Mouse (Mus musculus) ES-Bruce4 (cell line): Measurements from ENCODE around the gene Cryzl1. TPM values are rescaled to one million over a fixed set of nuclear protein-coding genes. Genes with fewer than 3 reads are reported as not detected.
A peak's percentile ranks its signal among the peaks of the same experiment; 100 is the strongest.

Experiments used
- H3K27ac ChIP-seq: 2 replicates; pipeline ENCODE4 v1.5.1; 2012; ENCODE audit warnings: low read length, inconsistent platforms; ENCODE audit not compliant: insufficient read depth
- H3K27me3 ChIP-seq: 2 replicates; pipeline ENCODE4 v1.6.1; 2012; ENCODE audit warnings: mild to moderate bottlenecking, low read length, inconsistent platforms; ENCODE audit not compliant: control insufficient read depth, poor library complexity, insufficient read depth, severe bottlenecking
- H3K36me3 ChIP-seq: 2 replicates; pipeline ENCODE4 v1.6.1; 2012; ENCODE audit warnings: inconsistent platforms, mild to moderate bottlenecking, low read length, moderate library complexity; ENCODE audit not compliant: control insufficient read depth, poor library complexity, insufficient read depth, severe bottlenecking
- H3K4me1 ChIP-seq: one replicate; pipeline ENCODE4 v1.8.1; 2011; ENCODE audit warnings: low read length; ENCODE audit not compliant: control insufficient read depth, insufficient read depth
- H3K4me3 ChIP-seq: 2 replicates; pipeline ENCODE4 v1.5.1; 2011; ENCODE audit warnings: low read depth, mild to moderate bottlenecking, low read length
- H3K9ac ChIP-seq: 2 replicates; pipeline ENCODE4 v1.6.1; 2012; ENCODE audit warnings: low read depth, mild to moderate bottlenecking, inconsistent platforms; ENCODE audit not compliant: poor library complexity, severe bottlenecking
- H3K9me3 ChIP-seq: replicated peaks from 2 replicates; pipeline ENCODE4 v1.6.1; 2012; ENCODE audit warnings: mild to moderate bottlenecking, low read length, inconsistent platforms; ENCODE audit not compliant: control insufficient read depth, poor library complexity, insufficient read depth, severe bottlenecking
- CTCF ChIP-seq: IDR thresholded peaks from one replicate; pipeline ENCODE4 v1.8.1; 2011; ENCODE audit warnings: low read depth, low read length
- EP300 ChIP-seq: IDR thresholded peaks from 2 replicates; pipeline ENCODE4 v1.6.1; 2011; ENCODE audit warnings: low read depth, low read length; ENCODE audit not compliant: insufficient read depth
- POLR2A ChIP-seq: IDR thresholded peaks from one replicate; pipeline ENCODE4 v1.8.1; 2011; ENCODE audit warnings: low read length; ENCODE audit not compliant: insufficient read depth
- polyA plus RNA-seq: library from polyadenylated mRNA; stranded (reverse); fragments of >200 nt; gene quantifications from 2 replicates; pipeline ENCODE4 v1.2.4, GENCODE M21; 2011; ENCODE audit warnings: low read depth; ENCODE audit not compliant: missing spikeins, insufficient read depth, insufficient read length

Cryzl1 gene
- polyA plus RNA-seq, 1 experiment = 60.0 TPM

DNA sequence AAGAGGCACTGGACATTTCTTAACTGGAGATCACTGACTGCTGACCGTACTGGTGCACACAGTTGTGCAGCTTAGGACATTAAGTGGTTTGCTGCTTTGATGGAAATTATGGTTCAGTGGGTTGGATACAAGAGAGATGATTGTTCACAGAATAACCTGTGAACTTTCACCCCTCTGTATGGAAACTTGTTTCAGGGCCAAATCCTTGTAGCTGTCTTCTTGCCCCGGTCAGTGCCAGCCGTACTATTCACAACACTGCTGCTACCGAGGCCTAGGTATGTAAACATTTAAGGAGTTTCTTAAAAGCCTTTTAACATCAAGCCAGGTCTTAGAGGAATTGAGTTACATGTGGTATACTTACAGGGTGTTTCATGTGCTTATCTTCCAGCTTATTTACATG lies 54.3 kb downstream of the Cryzl1 start:
- H3K27ac ChIP-seq = no peak overlapping the region
- no peaks in the 10 kb centered on the region for H3K27me3 ChIP-seq
- H3K9me3 ChIP-seq = no peaks in the 10 kb centered on the region
- no peaks in the 10 kb centered on the region for H3K4me1 ChIP-seq
- H3K36me3 ChIP-seq = peaks cover 85% of the 10 kb centered on the region
- no peak overlapping the region for H3K4me3 ChIP-seq
- H3K9ac ChIP-seq = no peak overlapping the region
- no peak for TF ChIP-seq POLR2A
- TF ChIP-seq EP300 = no peak
- no peak for TF ChIP-seq CTCF

DNA sequence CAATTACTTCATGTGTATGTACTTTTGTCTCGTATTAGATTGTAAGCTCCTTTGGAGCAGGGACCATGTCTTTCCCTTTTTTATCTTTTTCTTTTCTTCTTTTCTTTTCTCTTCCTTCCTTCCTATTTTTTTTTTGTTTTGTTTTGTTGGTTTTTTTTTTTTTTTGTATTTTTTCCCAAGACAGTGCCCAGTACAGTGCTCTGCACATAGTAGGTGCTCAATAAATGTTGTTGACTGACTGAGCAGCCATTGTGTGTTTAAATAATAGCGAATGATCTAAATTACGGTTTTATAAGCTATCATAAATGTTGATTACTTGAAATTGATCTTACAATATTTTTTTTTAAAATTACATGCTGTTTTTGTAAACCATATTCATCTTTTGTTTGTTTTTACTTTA lies 65.0 kb downstream of the Cryzl1 start:
- no peak overlapping the region for H3K27ac ChIP-seq
- no peaks in the 10 kb centered on the region for H3K4me1 ChIP-seq
- no peak overlapping the region for H3K4me3 ChIP-seq
- no peaks in the 10 kb centered on the region for H3K9me3 ChIP-seq
- H3K36me3 ChIP-seq = peaks cover 90% of the 10 kb centered on the region
- no peaks in the 10 kb centered on the region for H3K27me3 ChIP-seq
- H3K9ac ChIP-seq = no peak overlapping the region
- no peak for TF ChIP-seq EP300
- TF ChIP-seq CTCF = no peak
- TF ChIP-seq POLR2A = no peak

DNA sequence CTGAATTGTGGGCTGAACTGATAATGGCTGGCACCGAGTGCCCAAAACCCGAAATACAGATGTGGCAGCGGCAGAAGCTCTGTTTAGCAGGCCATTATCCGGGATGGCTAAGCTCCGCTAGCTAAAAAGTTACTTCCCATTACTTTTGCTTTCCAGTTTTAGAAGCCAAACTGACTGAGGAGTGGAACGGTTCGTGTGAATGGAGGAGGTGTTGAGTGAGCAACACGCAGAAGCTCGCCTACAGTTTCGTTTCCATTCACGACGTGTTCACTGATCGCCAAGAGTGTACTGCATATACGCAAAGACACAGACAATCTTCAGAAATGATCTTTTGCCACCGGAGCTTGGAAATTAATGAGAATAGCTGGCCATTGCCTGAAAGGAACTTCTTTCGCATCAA lies 66.4 kb downstream of the Cryzl1 start:
- no peak for TF ChIP-seq CTCF
- no peak for TF ChIP-seq POLR2A
- no peak for TF ChIP-seq EP300
- no peaks in the 10 kb centered on the region for H3K9me3 ChIP-seq
- no peak overlapping the region for H3K27ac ChIP-seq
- no peaks in the 10 kb centered on the region for H3K27me3 ChIP-seq
- H3K9ac ChIP-seq = no peak overlapping the region
- H3K4me3 ChIP-seq = no peak overlapping the region
- H3K4me1 ChIP-seq = no peaks in the 10 kb centered on the region
- H3K36me3 ChIP-seq = peaks cover 94% of the 10 kb centered on the region

DNA sequence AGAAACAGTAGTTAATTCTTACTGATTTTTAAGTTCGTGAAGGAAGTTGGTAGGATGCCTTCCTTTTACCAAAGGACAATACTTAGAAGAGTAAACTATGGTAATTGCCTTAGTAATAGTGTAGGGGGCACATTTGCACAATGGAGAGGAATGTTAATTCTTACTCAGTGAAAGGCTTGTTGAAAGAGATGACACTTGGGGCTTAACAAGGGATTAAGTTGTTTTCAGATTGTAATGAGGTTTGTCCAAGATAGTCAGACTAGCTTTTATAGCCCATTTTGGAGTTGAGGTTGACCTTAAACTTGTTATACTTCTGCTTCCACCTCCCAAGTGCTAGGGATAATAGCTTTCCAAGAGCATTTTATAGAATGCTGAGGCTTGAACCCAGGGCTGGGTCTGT lies 67.4 kb downstream of the Cryzl1 start:
- no peak for TF ChIP-seq POLR2A
- TF ChIP-seq CTCF = no peak
- TF ChIP-seq EP300 = no peak
- Histone ChIP-seq H3K27ac (no peak overlapping the region), H3K36me3 (peaks cover 94% of the 10 kb centered on the region), H3K27me3 (no peaks in the 10 kb centered on the region), H3K9me3 (no peaks in the 10 kb centered on the region), H3K4me3 (no peak overlapping the region), H3K4me1 (no peaks in the 10 kb centered on the region), H3K9ac (no peak overlapping the region)

DNA sequence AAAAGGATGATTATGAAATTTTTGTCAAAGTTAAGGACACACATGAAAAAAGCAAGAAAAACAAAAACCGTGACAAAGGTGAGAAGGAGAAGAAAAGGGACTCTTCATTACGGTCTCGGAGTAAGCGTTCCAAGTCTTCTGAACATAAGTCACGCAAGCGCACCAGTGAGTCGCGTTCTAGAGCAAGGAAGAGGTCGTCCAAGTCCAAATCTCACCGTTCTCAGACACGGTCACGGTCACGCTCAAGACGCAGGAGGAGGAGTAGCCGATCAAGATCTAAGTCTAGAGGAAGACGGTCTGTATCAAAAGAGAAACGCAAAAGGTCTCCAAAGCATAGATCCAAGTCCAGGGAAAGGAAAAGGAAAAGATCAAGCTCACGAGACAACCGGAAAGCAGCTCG lies 69.0 kb downstream of the Cryzl1 start:
- H3K9me3 ChIP-seq = no peaks in the 10 kb centered on the region
- no peaks in the 10 kb centered on the region for H3K27me3 ChIP-seq
- no peak for TF ChIP-seq EP300
- no peak for TF ChIP-seq POLR2A
- TF ChIP-seq CTCF = no peak
- peak overlapping the region; percentile 12; the same call in 1 of the 2 replicates for H3K4me3 ChIP-seq
- no peak overlapping the region for H3K27ac ChIP-seq
- H3K9ac ChIP-seq = no peak overlapping the region
- H3K36me3 ChIP-seq = peaks cover 94% of the 10 kb centered on the region
- no peaks in the 10 kb centered on the region for H3K4me1 ChIP-seq

DNA sequence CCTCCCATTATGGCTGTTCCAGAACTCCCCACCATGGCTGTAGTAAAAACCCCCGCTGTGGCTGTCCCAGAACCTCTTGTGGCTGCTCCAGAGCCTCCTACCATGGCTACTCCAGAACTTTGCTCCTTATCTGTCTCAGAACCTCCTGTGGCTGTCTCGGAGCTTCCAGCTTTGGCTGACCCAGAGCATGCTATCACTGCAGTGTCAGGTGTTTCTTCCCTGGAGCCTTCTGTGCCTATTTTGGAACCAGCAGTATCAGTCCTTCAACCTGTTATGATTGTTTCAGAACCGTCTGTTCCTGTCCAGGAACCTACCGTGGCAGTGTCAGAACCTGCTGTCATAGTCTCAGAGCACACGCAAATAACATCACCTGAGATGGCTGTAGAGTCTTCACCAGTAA lies 70.3 kb downstream of the Cryzl1 start:
- Histone ChIP-seq H3K9me3 (no peaks in the 10 kb centered on the region), H3K36me3 (peaks cover 93% of the 10 kb centered on the region), H3K4me3 (no peak overlapping the region), H3K9ac (no peak overlapping the region), H3K27ac (no peak overlapping the region), H3K4me1 (no peaks in the 10 kb centered on the region), H3K27me3 (no peaks in the 10 kb centered on the region)
- TF ChIP-seq EP300 = no peak
- no peak for TF ChIP-seq POLR2A
- no peak for TF ChIP-seq CTCF
